Mouse (Mus musculus): ENCODE measurements around the gene Msmo1. TPM values are rescaled to one million over a fixed set of nuclear protein-coding genes. Genes with fewer than 3 reads are reported as not detected.

Gene Msmo1
- polyA plus RNA-seq, 1 experiment, result 65.0 TPM

GRCm38 (mm10) chr8:64769586-64769985 is 36.0 kb upstream of the Msmo1 start:
- H3ac ChIP-seq (ENCODE audit: control insufficient read depth, insufficient read length), result no peak overlapping the region
- no peak overlapping the region for H3K4me3 ChIP-seq
- no peak overlapping the region for H3K4me2 ChIP-seq (ENCODE audit: low read depth)
- H3K27me3 ChIP-seq (ENCODE audit: control insufficient read depth, insufficient read depth, insufficient read length), result no peaks in the 10 kb centered on the region
- H3K79me2 ChIP-seq (ENCODE audit: control insufficient read depth, insufficient read depth), result no peaks in the 10 kb centered on the region
- TF ChIP-seq POLR2A (IDR thresholded peaks at IDR 0.05; ENCODE audit: insufficient read length, low read depth), result no peak
- no peaks in the 10 kb centered on the region for H3K36me3 ChIP-seq (ENCODE audit: control insufficient read depth, insufficient read depth)

DNA sequence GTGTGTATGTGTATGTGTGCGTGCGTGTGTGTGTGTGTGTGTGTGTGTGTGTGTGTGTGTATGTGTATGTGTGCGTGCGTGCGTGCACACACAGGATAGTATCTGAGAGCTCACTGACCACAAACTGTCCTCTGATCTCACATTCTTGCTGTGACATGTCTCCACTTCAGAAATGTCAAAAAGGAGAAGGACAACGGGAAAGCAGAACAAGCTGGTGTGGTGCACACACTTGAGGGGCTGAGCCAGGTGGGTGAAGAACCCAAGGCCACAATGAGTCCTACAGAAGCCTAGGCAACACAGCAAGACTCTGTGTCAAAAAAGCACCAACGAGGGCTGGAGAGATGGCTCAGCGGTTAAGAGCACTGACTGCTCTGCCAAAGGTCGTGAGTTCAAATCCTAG is 35.1 kb upstream of the Msmo1 start:
- H3K27me3 ChIP-seq (ENCODE audit: control insufficient read depth, insufficient read depth, insufficient read length), result no peaks in the 10 kb centered on the region
- H3K4me3 ChIP-seq, result no peak overlapping the region
- no peaks in the 10 kb centered on the region for H3K79me2 ChIP-seq (ENCODE audit: control insufficient read depth, insufficient read depth)
- H3K36me3 ChIP-seq (ENCODE audit: control insufficient read depth, insufficient read depth), result no peaks in the 10 kb centered on the region
- TF ChIP-seq TCF12 (IDR thresholded peaks at IDR 0.05; ENCODE audit: insufficient read depth, poor library complexity, severe bottlenecking) (no peak), MYOD1 (IDR thresholded peaks at IDR 0.05; ENCODE audit: control insufficient read depth in 1 of 3, insufficient read length in 2 of 3, low read depth in 2 of 3) (no peak), REST (IDR thresholded peaks at IDR 0.05; ENCODE audit: insufficient read depth, insufficient read length) (no peak), POLR2A (IDR thresholded peaks at IDR 0.05; ENCODE audit: insufficient read length, low read depth) (no peak), SRF (IDR thresholded peaks at IDR 0.05; ENCODE audit: control insufficient read depth, insufficient read length, low read depth) (no peak), MAX (IDR thresholded peaks at IDR 0.05; ENCODE audit: low read depth) (no peak), POLR2AphosphoS2 (IDR thresholded peaks at IDR 0.05; ENCODE audit: insufficient read length, low read depth) (no peak), USF1 (IDR thresholded peaks at IDR 0.05; ENCODE audit: low read depth) (no peak), MYOG (IDR thresholded peaks at IDR 0.05; ENCODE audit: control insufficient read depth in 1 of 3, insufficient read depth in 1 of 3, insufficient read length in 2 of 3, low read depth in 2 of 3) (no peak)
- H3ac ChIP-seq (ENCODE audit: control insufficient read depth, insufficient read length), result no peak overlapping the region
- no peak overlapping the region for H3K4me2 ChIP-seq (ENCODE audit: low read depth)

DNA sequence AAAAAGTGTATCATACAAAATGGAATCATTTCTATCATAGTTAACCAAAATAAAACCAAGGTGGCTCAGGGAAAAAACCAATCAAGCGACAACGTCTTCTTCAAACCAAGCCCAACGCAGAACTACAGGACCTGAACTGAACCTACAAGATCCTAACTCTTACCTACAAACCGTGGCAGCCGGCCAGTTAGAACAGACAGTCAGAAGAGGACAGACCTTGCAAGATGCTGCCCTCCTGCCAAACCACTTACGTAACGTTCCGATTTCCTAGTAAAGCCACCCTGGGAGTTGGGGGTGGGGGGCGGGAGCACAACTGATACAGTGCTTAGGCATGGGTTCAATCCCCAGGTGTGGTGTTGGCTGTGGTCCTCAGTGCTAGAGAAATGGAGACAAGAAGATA is 33.5 kb upstream of the Msmo1 start:
- Histone ChIP-seq H3K79me2 (ENCODE audit: control insufficient read depth, insufficient read depth) (no peaks in the 10 kb centered on the region), H3K36me3 (ENCODE audit: control insufficient read depth, insufficient read depth) (no peaks in the 10 kb centered on the region), H3K4me3 (no peak overlapping the region), H3ac (ENCODE audit: control insufficient read depth, insufficient read length) (no peak overlapping the region), H3K4me2 (ENCODE audit: low read depth) (no peak overlapping the region), H3K27me3 (ENCODE audit: control insufficient read depth, insufficient read depth, insufficient read length) (no peaks in the 10 kb centered on the region)
- TF ChIP-seq TCF3 (IDR thresholded peaks at IDR 0.05; ENCODE audit: insufficient read length, low read depth) (no peak), MAX (IDR thresholded peaks at IDR 0.05; ENCODE audit: low read depth) (no peak)

GRCm38 (mm10) chr8:64764075-64764474 is 30.5 kb upstream of the Msmo1 start:
- Histone ChIP-seq H3K4me2 (ENCODE audit: low read depth) (no peak overlapping the region), H3K4me3 (no peak overlapping the region), H3K79me2 (ENCODE audit: control insufficient read depth, insufficient read depth) (no peaks in the 10 kb centered on the region), H3K27me3 (ENCODE audit: control insufficient read depth, insufficient read depth, insufficient read length) (no peaks in the 10 kb centered on the region), H3ac (ENCODE audit: control insufficient read depth, insufficient read length) (no peak overlapping the region), H3K36me3 (ENCODE audit: control insufficient read depth, insufficient read depth) (peaks cover 5% of the 10 kb centered on the region)
- TF ChIP-seq E2F4 (IDR thresholded peaks at IDR 0.05; ENCODE audit: insufficient read depth) (no peak), MYOD1 (IDR thresholded peaks at IDR 0.05; ENCODE audit: control insufficient read depth in 1 of 3, insufficient read length in 2 of 3, low read depth in 2 of 3) (no peak), TCF3 (IDR thresholded peaks at IDR 0.05; ENCODE audit: insufficient read length, low read depth) (no peak), CEBPB (IDR thresholded peaks at IDR 0.05; ENCODE audit: insufficient read depth, poor library complexity, severe bottlenecking) (no peak), REST (IDR thresholded peaks at IDR 0.05; ENCODE audit: insufficient read depth, insufficient read length) (no peak)

GRCm38 (mm10) chr8:64762751-64763150 is 29.2 kb upstream of the Msmo1 start:
- Histone ChIP-seq H3K79me2 (ENCODE audit: control insufficient read depth, insufficient read depth) (no peaks in the 10 kb centered on the region), H3K27me3 (ENCODE audit: control insufficient read depth, insufficient read depth, insufficient read length) (no peaks in the 10 kb centered on the region), H3K36me3 (ENCODE audit: control insufficient read depth, insufficient read depth) (peaks cover 7% of the 10 kb centered on the region), H3ac (ENCODE audit: control insufficient read depth, insufficient read length) (no peak overlapping the region), H3K4me2 (ENCODE audit: low read depth) (no peak overlapping the region), H3K4me3 (no peak overlapping the region)
- no peak for TF ChIP-seq MYOD1 (IDR thresholded peaks at IDR 0.05; ENCODE audit: control insufficient read depth in 1 of 3, insufficient read length in 2 of 3, low read depth in 2 of 3)
- TF ChIP-seq SRF (IDR thresholded peaks at IDR 0.05; ENCODE audit: control insufficient read depth, insufficient read length, low read depth), result no peak
- TF ChIP-seq TCF12 (IDR thresholded peaks at IDR 0.05; ENCODE audit: insufficient read depth, poor library complexity, severe bottlenecking), result no peak
- no peak for TF ChIP-seq MYOG (IDR thresholded peaks at IDR 0.05; ENCODE audit: control insufficient read depth in 1 of 3, insufficient read depth in 1 of 3, insufficient read length in 2 of 3, low read depth in 2 of 3)
- TF ChIP-seq MAX (IDR thresholded peaks at IDR 0.05; ENCODE audit: low read depth), result no peak

- Histone ChIP-seq H3K4me3 (no peak overlapping the region), H3K27me3 (ENCODE audit: control insufficient read depth, insufficient read depth, insufficient read length) (no peaks in the 10 kb centered on the region), H3K36me3 (ENCODE audit: control insufficient read depth, insufficient read depth) (peaks cover 13% of the 10 kb centered on the region), H3K79me2 (ENCODE audit: control insufficient read depth, insufficient read depth) (no peaks in the 10 kb centered on the region), H3K4me2 (ENCODE audit: low read depth) (no peak overlapping the region), H3ac (ENCODE audit: control insufficient read depth, insufficient read length) (no peak overlapping the region)
- TF ChIP-seq MAX (IDR thresholded peaks at IDR 0.05; ENCODE audit: low read depth), result no peak
- no peak for TF ChIP-seq SRF (IDR thresholded peaks at IDR 0.05; ENCODE audit: control insufficient read depth, insufficient read length, low read depth)
- no peak for TF ChIP-seq USF1 (IDR thresholded peaks at IDR 0.05; ENCODE audit: low read depth)
- no peak for TF ChIP-seq TCF12 (IDR thresholded peaks at IDR 0.05; ENCODE audit: insufficient read depth, poor library complexity, severe bottlenecking)
- TF ChIP-seq CEBPB (IDR thresholded peaks at IDR 0.05; ENCODE audit: insufficient read depth, poor library complexity, severe bottlenecking), result no peak
- TF ChIP-seq TCF3 (IDR thresholded peaks at IDR 0.05; ENCODE audit: insufficient read length, low read depth), result no peak
Measured at GRCm38 (mm10) chr8:64761430-64761829, 27.8 kb upstream of the Msmo1 start.
